Mouse (Mus musculus) midbrain, embryonic 14.5 days (tissue): Measurements from ENCODE around the gene Apba2. TPM values are rescaled to one million over a fixed set of nuclear protein-coding genes. Genes with fewer than 3 reads are reported as not detected.

Experiments
- ATAC-seq: fragments of 200-750 bp; cut with Nextera tagmentation; 2 replicates; pipeline ENCODE4 v1.8.0; 2017; ENCODE audit warnings: moderate number of reproducible peaks, moderate library complexity; ENCODE audit not compliant: low FRiP score, low TSS enrichment
- DNase-seq: peaks from one replicate; pipeline ENCODE4 v3.0.0-alpha.2; 2015
- H3K27ac ChIP-seq: fragments of 300-500 bp; sonication (generic); replicated peaks from 2 replicates; pipeline ENCODE4 v1.5.1; 2014; ENCODE audit warnings: mild to moderate bottlenecking, low read depth, low read length, moderate library complexity
- H3K27me3 ChIP-seq: fragments of 300-500 bp; sonication (generic); 2 replicates; pipeline ENCODE4 v1.6.1; 2014; ENCODE audit warnings: low read length, control low read depth, mixed read lengths; ENCODE audit not compliant: control insufficient read depth, insufficient read depth
- H3K36me3 ChIP-seq: fragments of 300-500 bp; sonication (generic); 2 replicates; pipeline ENCODE4 v1.6.1; 2014; ENCODE audit warnings: low read length, control low read depth; ENCODE audit not compliant: control insufficient read depth, insufficient read depth
- H3K4me1 ChIP-seq: fragments of 300-500 bp; sonication (generic); 2 replicates; pipeline ENCODE4 v1.6.1; 2014; ENCODE audit warnings: mild to moderate bottlenecking, antibody characterized with exemption, low read length, control low read depth; ENCODE audit not compliant: control insufficient read depth, insufficient read depth
- H3K4me2 ChIP-seq: fragments of 300-500 bp; sonication (generic); 2 replicates; pipeline ENCODE4 v1.6.1; 2014; ENCODE audit warnings: mild to moderate bottlenecking, low read length, moderate library complexity
- H3K4me3 ChIP-seq: fragments of 300-500 bp; sonication (generic); replicated peaks from 2 replicates; pipeline ENCODE4 v1.5.1; 2014; ENCODE audit warnings: low read depth, low read length
- H3K9ac ChIP-seq: fragments of 300-500 bp; sonication (generic); replicated peaks from 2 replicates; pipeline ENCODE4 v1.6.1; 2014; ENCODE audit warnings: mild to moderate bottlenecking, low read length, moderate library complexity
- H3K9me3 ChIP-seq: fragments of 300-500 bp; sonication (generic); 2 replicates; pipeline ENCODE4 v1.6.1; 2016; ENCODE audit warnings: low read length, control low read depth, mixed read lengths; ENCODE audit not compliant: control insufficient read depth
- WGBS: fragments of 180-500 bp; shearing (Covaris S2); extraction: QIAGEN DNeasy Blood & Tissue Kit; methylation state at CpG from one replicate; pipeline ENCODE4 v1.1.7; 2014; 5-methylcytosine and 5-hydroxymethylcytosine counted together
- polyA plus RNA-seq: library from polyadenylated mRNA; unstranded; fragments of >200 nt; fragmentation: Nextera tagmentation; extraction: Ambion mirVana; gene quantifications from 2 replicates; pipeline ENCODE4 v1.2.1, GENCODE M21; 2014

Apba2 gene
- polyA plus RNA-seq, 1 experiment from 2014 or later: 184 TPM

- DNase-seq: peak; percentile 62
- Histone ChIP-seq H3K4me1 (peaks cover 3% of the 10 kb centered on the region; the same call in 1 of the 2 replicates), H3K9ac (no peak overlapping the region), H3K27ac (peak overlapping the region; percentile 9; the same call in 1 of the 2 replicates), H3K36me3 (no peaks in the 10 kb centered on the region), H3K4me3 (no peak overlapping the region), H3K4me2 (no peak overlapping the region), H3K27me3 (no peaks in the 10 kb centered on the region), H3K9me3 (no peaks in the 10 kb centered on the region)
- 0 out of 2 replicates have a peak, but pooled peaks have one; percentile 15 for ATAC-seq
- 49% methylated on average over 6 of the region's 6 CpGs for WGBS
These were observed 224.6 kb downstream of the Apba2 start for GRCm38 (mm10) chr7:64725967-64726695.

GRCm38 (mm10) chr7:64728181-64728591 is 226.7 kb downstream of the Apba2 start:
- 84% methylated on average over 5 of the region's 5 CpGs for WGBS
- peak; percentile 67 for DNase-seq

GRCm38 (mm10) chr7:64728816-64729215 is 227.3 kb downstream of the Apba2 start:
- 91% methylated on average over 3 of the region's 3 CpGs for WGBS
- no peaks in the 10 kb centered on the region for H3K36me3 ChIP-seq
- no peaks in the 10 kb centered on the region for H3K9me3 ChIP-seq
- no peak overlapping the region for H3K4me2 ChIP-seq
- H3K27me3 ChIP-seq: no peaks in the 10 kb centered on the region
- peaks cover 3% of the 10 kb centered on the region; the same call in 1 of the 2 replicates for H3K4me1 ChIP-seq
- no peak overlapping the region for H3K9ac ChIP-seq
- H3K27ac ChIP-seq: no peak overlapping the region
- ATAC-seq: no peak
- no peak for DNase-seq
- no peak overlapping the region for H3K4me3 ChIP-seq

More at GRCm38 (mm10) chr7:64728181-64728591, 226.7 kb downstream of the Apba2 start:
- no peak overlapping the region for H3K9ac ChIP-seq
- no peaks in the 10 kb centered on the region for H3K27me3 ChIP-seq
- H3K36me3 ChIP-seq: no peaks in the 10 kb centered on the region
- no peak overlapping the region for H3K27ac ChIP-seq
- peak; percentile 44 for ATAC-seq
- H3K9me3 ChIP-seq: no peaks in the 10 kb centered on the region
- H3K4me1 ChIP-seq: peaks cover 3% of the 10 kb centered on the region; the same call in 1 of the 2 replicates
- H3K4me3 ChIP-seq: no peak overlapping the region
- no peak overlapping the region for H3K4me2 ChIP-seq

- peak; percentile 92 for DNase-seq
- Histone ChIP-seq H3K9ac (no peak overlapping the region), H3K9me3 (no peaks in the 10 kb centered on the region), H3K36me3 (no peaks in the 10 kb centered on the region), H3K4me3 (no peak overlapping the region), H3K27ac (0 out of 2 replicates have a peak overlapping the region, but pooled peaks have one; percentile 26), H3K4me1 (peaks cover 3% of the 10 kb centered on the region; the same call in 1 of the 2 replicates), H3K4me2 (no peak overlapping the region), H3K27me3 (no peaks in the 10 kb centered on the region)
- peak; percentile 55; the same call in 1 of the 2 replicates for ATAC-seq
- 18% methylated on average over 7 of the region's 7 CpGs for WGBS
These were observed 228.3 kb downstream of the Apba2 start for GRCm38 (mm10) chr7:64729785-64730184.

- DNase-seq (no peak), ATAC-seq (no peak)
- Histone ChIP-seq H3K4me1 (no peaks in the 10 kb centered on the region), H3K4me3 (no peak overlapping the region), H3K27me3 (no peaks in the 10 kb centered on the region), H3K9me3 (no peaks in the 10 kb centered on the region), H3K27ac (no peak overlapping the region), H3K36me3 (peaks cover 29% of the 10 kb centered on the region), H3K9ac (no peak overlapping the region), H3K4me2 (no peak overlapping the region)
- 3% methylated on average over 11 of the region's 11 CpGs for WGBS
These were observed 237.6 kb downstream of the Apba2 start for GRCm38 (mm10) chr7:64739131-64739530.

- Histone ChIP-seq H3K4me1 (no peaks in the 10 kb centered on the region), H3K9me3 (no peaks in the 10 kb centered on the region), H3K27ac (0 out of 2 replicates have a peak overlapping the region, but pooled peaks have one; percentile 45), H3K9ac (no peak overlapping the region), H3K4me3 (no peak overlapping the region), H3K4me2 (no peak overlapping the region), H3K36me3 (peaks cover 52% of the 10 kb centered on the region), H3K27me3 (no peaks in the 10 kb centered on the region)
- ATAC-seq (peak; percentile 83), DNase-seq (peak; percentile 97)
- WGBS: 27% methylated on average over 8 of the region's 8 CpGs
These were observed 240.1 kb downstream of the Apba2 start for GRCm38 (mm10) chr7:64741333-64742307.

GRCm38 (mm10) chr7:64743610-64744009 is 242.1 kb downstream of the Apba2 start:
- ATAC-seq (no peak), DNase-seq (no peak)
- Histone ChIP-seq H3K27me3 (no peaks in the 10 kb centered on the region), H3K36me3 (peaks cover 50% of the 10 kb centered on the region), H3K4me3 (no peak overlapping the region), H3K9me3 (no peaks in the 10 kb centered on the region), H3K4me1 (no peaks in the 10 kb centered on the region), H3K27ac (no peak overlapping the region), H3K9ac (no peak overlapping the region), H3K4me2 (no peak overlapping the region)
- 92% methylated on average over 7 of the region's 7 CpGs for WGBS

- no peaks in the 10 kb centered on the region for H3K9me3 ChIP-seq
- H3K9ac ChIP-seq: no peak overlapping the region
- DNase-seq (peak; percentile 89), ATAC-seq (peak; percentile 60)
- H3K4me3 ChIP-seq: no peak overlapping the region
- H3K36me3 ChIP-seq: peaks cover 39% of the 10 kb centered on the region
- no peaks in the 10 kb centered on the region for H3K27me3 ChIP-seq
- no peak overlapping the region for H3K27ac ChIP-seq
- no peaks in the 10 kb centered on the region for H3K4me1 ChIP-seq
- H3K4me2 ChIP-seq: no peak overlapping the region
- WGBS: 30% methylated on average over 5 of the region's 5 CpGs
These were observed 250.0 kb downstream of the Apba2 start for GRCm38 (mm10) chr7:64751465-64751864.
